ENCODE assay signal across 8 mouse cellular contexts in genomic region chr1:135583678-135584515, GRCm38 (mm10). TPM values are rescaled to one million over a fixed set of nuclear protein-coding genes. Genes with fewer than 3 reads are reported as not detected.
A peak's percentile ranks its signal among the peaks of the same experiment; 100 is the strongest.
DNase-seq lines count a peak whose midpoint lies in the region; ATAC-seq and TF ChIP-seq lines count a peak whose summit lies in the region.

No protein-coding gene starts in this region.

- no peak for TF ChIP-seq POLR2A in heart, adult 2 months (IDR thresholded peaks at IDR 0.05; ENCODE audit: insufficient read depth, low read depth, low read length)
- no peak for TF ChIP-seq POLR2A in thymus, adult 2 months (IDR thresholded peaks at IDR 0.05; ENCODE audit: control insufficient read depth, extremely low read depth, insufficient read depth, low read length, poor library complexity)

- no peak for TF ChIP-seq CTCF in heart, adult 2 months (IDR thresholded peaks at IDR 0.05)
- TF ChIP-seq CTCF in thymus, adult 2 months (IDR thresholded peaks at IDR 0.05; ENCODE audit: borderline replicate concordance, control insufficient read depth, extremely low read depth, insufficient read depth, low read length, poor library complexity): no peak

- H3K4me1 ChIP-seq in neural tube, embryonic 11.5 days (ENCODE audit: control insufficient read depth, insufficient read depth, low read length): peaks cover 42% of the 10 kb centered on the region
- peaks cover 8% of the 10 kb centered on the region for H3K4me1 ChIP-seq in heart, adult 2 months (ENCODE audit: control insufficient read depth, insufficient read depth, low read length)
- H3K4me1 ChIP-seq in kidney, embryonic 16.5 days (ENCODE audit: insufficient read depth, low read length): peaks cover 40% of the 10 kb centered on the region
- H3K4me1 ChIP-seq in midbrain, embryonic 14.5 days (ENCODE audit: control insufficient read depth, insufficient read depth, low read length): peaks cover 62% of the 10 kb centered on the region
- H3K4me1 ChIP-seq in thymus, adult 2 months (replicated peaks; ENCODE audit: control insufficient read depth, insufficient read depth, low read length): no peaks in the 10 kb centered on the region

- ATAC-seq in neural tube, embryonic 11.5 days (ENCODE audit: insufficient read depth, low FRiP score, low TSS enrichment): no peak; the same call in 1 of the 2 replicates
- ATAC-seq in kidney, embryonic 16.5 days (ENCODE audit: low FRiP score, low TSS enrichment): no peak
- ATAC-seq in midbrain, embryonic 14.5 days (ENCODE audit: low FRiP score, low TSS enrichment): peak; percentile 0; the same call in 1 of the 2 replicates

- 2% methylated on average over 21 of the region's 21 CpGs for WGBS in neural tube, embryonic 11.5 days
- 11% methylated on average over 21 of the region's 21 CpGs for WGBS in heart, adult 2 months
- 10% methylated on average over 21 of the region's 21 CpGs for WGBS in kidney, embryonic 16.5 days
- under 1% methylated on average over 21 of the region's 21 CpGs for WGBS in midbrain, embryonic 14.5 days
- WGBS in thymus, adult 2 months: 85% methylated on average over 21 of the region's 21 CpGs

- H3K4me2 ChIP-seq in neural tube, embryonic 11.5 days (ENCODE audit: low read depth): peak overlapping the region; percentile 85
- peak overlapping the region; percentile 92 for H3K4me2 ChIP-seq in kidney, embryonic 16.5 days (replicated peaks; ENCODE audit: low read depth, low read length)
- H3K4me2 ChIP-seq in midbrain, embryonic 14.5 days (ENCODE audit: low read length): peak overlapping the region; percentile 85

- no peak for DNase-seq in neural tube, embryonic 11.5 days (ENCODE audit: low spot score)
- no peak for DNase-seq in neural tube, embryonic 10.5 days (ENCODE audit: extremely low spot score, low spot score)
- DNase-seq in heart, adult 2 months: peak; percentile 61 to 69
- DNase-seq in midbrain, embryonic 14.5 days: no peak
- DNase-seq in thymus, adult 2 months: no peak
- DNase-seq in left cerebral cortex, adult 18-20 months (ENCODE audit: low spot score in 2 of 2): no peak
- no peak for DNase-seq in urinary bladder, postnatal 4 days (ENCODE audit: low spot score in 2 of 2)

- H3K27me3 ChIP-seq in neural tube, embryonic 11.5 days (ENCODE audit: control insufficient read depth, insufficient read depth, low read length): no peaks in the 10 kb centered on the region
- H3K27me3 ChIP-seq in heart, adult 2 months (ENCODE audit: control insufficient read depth, insufficient read depth, low read length): no peaks in the 10 kb centered on the region
- no peaks in the 10 kb centered on the region for H3K27me3 ChIP-seq in kidney, embryonic 16.5 days (ENCODE audit: insufficient read depth, low read length)
- H3K27me3 ChIP-seq in midbrain, embryonic 14.5 days (ENCODE audit: control insufficient read depth, insufficient read depth, low read length): no peaks in the 10 kb centered on the region
- H3K27me3 ChIP-seq in thymus, adult 2 months (ENCODE audit: control insufficient read depth, insufficient read depth, low read length): no peaks in the 10 kb centered on the region; the same call in 1 of the 2 replicates

- no peak for TF ChIP-seq EP300 in heart, adult 2 months (IDR thresholded peaks at IDR 0.05; ENCODE audit: insufficient read depth, low read depth, low read length)

- no peaks in the 10 kb centered on the region for H3K36me3 ChIP-seq in neural tube, embryonic 11.5 days (ENCODE audit: control insufficient read depth, insufficient read depth, low read length)
- no peaks in the 10 kb centered on the region for H3K36me3 ChIP-seq in heart, adult 2 months (ENCODE audit: control insufficient read depth, insufficient read depth, low read length)
- H3K36me3 ChIP-seq in kidney, embryonic 16.5 days (ENCODE audit: insufficient read depth, low read length): no peaks in the 10 kb centered on the region
- no peaks in the 10 kb centered on the region for H3K36me3 ChIP-seq in midbrain, embryonic 14.5 days (ENCODE audit: control insufficient read depth, insufficient read depth, low read length)
- no peaks in the 10 kb centered on the region for H3K36me3 ChIP-seq in thymus, adult 2 months (ENCODE audit: control insufficient read depth, insufficient read depth, low read length)

- peak overlapping the region; percentile 62 for H3K9ac ChIP-seq in neural tube, embryonic 11.5 days (ENCODE audit: low read length)
- peak overlapping the region; percentile 52 for H3K9ac ChIP-seq in heart, adult 2 months (ENCODE audit: low read depth, low read length)
- peak overlapping the region; percentile 60 for H3K9ac ChIP-seq in kidney, embryonic 16.5 days (replicated peaks; ENCODE audit: low read length)
- H3K9ac ChIP-seq in midbrain, embryonic 14.5 days (replicated peaks; ENCODE audit: low read length): peak overlapping the region; percentile 88

- peak overlapping the region; percentile 57 for H3K4me3 ChIP-seq in neural tube, embryonic 11.5 days (ENCODE audit: low read depth, low read length)
- peak overlapping the region; percentile 56 for H3K4me3 ChIP-seq in heart, adult 2 months
- peak overlapping the region; percentile 54 for H3K4me3 ChIP-seq in kidney, embryonic 16.5 days (ENCODE audit: low read length)
- H3K4me3 ChIP-seq in midbrain, embryonic 14.5 days (replicated peaks; ENCODE audit: low read depth, low read length): peak overlapping the region; percentile 74
- H3K4me3 ChIP-seq in thymus, adult 2 months (ENCODE audit: control insufficient read depth, insufficient read depth, low read length): no peak overlapping the region

- intact Hi-C loops in heart, adult 2 months (cut with DNase I): loop anchor here (2.0 kb wide), 2 partner anchors 35 to 47 kb away; no protein-coding TSS in a partner anchor

- H3K27ac ChIP-seq in neural tube, embryonic 11.5 days (ENCODE audit: low read depth, low read length): peak overlapping the region; percentile 40; the same call in 1 of the 2 replicates
- H3K27ac ChIP-seq in heart, adult 2 months: peak overlapping the region; percentile 59
- peak overlapping the region; percentile 61 for H3K27ac ChIP-seq in kidney, embryonic 16.5 days (ENCODE audit: low read length)
- peak overlapping the region; percentile 93 for H3K27ac ChIP-seq in midbrain, embryonic 14.5 days (replicated peaks; ENCODE audit: low read depth, low read length)
- H3K27ac ChIP-seq in thymus, adult 2 months (ENCODE audit: control insufficient read depth, insufficient read depth, low read length): no peak overlapping the region

- H3K9me3 ChIP-seq in neural tube, embryonic 11.5 days (ENCODE audit: control insufficient read depth, low read length): no peaks in the 10 kb centered on the region
- no peaks in the 10 kb centered on the region for H3K9me3 ChIP-seq in kidney, embryonic 16.5 days (ENCODE audit: low read length)
- no peaks in the 10 kb centered on the region for H3K9me3 ChIP-seq in midbrain, embryonic 14.5 days (ENCODE audit: control insufficient read depth, low read length)

- H3K79me2 ChIP-seq in heart, adult 2 months (replicated peaks; ENCODE audit: control insufficient read depth, insufficient read depth, low read length): no peaks in the 10 kb centered on the region

RNA-seq across cellular contexts. Expression of gene Nav1, which starts 23.2 kb away (rescaled TPM):
- polyA plus RNA-seq in neural tube, embryonic 11.5 days (2014; fragmentation: Nextera tagmentation; extraction: Ambion mirVana): 18.1 and 20.0 TPM in 2 replicates
- total RNA-seq in heart, adult 2 months (2021): 10 to 100 TPM; 19.1 to 20.7 TPM
- polyA plus RNA-seq in heart, adult 2 months (2012; rRNA removed): 15.2 and 16.8 TPM in 2 replicates
- 12.2 and 16.8 TPM in 2 replicates for polyA plus RNA-seq in kidney, embryonic 16.5 days (2015; fragmentation: Nextera tagmentation; extraction: Ambion mirVana)
- 48.2 and 56.3 TPM in 2 replicates for polyA plus RNA-seq in midbrain, embryonic 14.5 days (2014; fragmentation: Nextera tagmentation; extraction: Ambion mirVana)
- 8.0 and 8.7 TPM in 2 replicates for polyA plus RNA-seq in thymus, adult 2 months (2012; rRNA removed)
- 10 to 100 TPM; 42.5 to 48.0 TPM for total RNA-seq in left cerebral cortex, adult 18-20 months (2021)

Comparison
In these comparisons a context has a peak if more than half of its experiments do, and no peak if none do; other contexts are left out.
1. DNase-seq: peak in heart, adult 2 months (2 of 2); none in neural tube, embryonic 11.5 days (single experiment), neural tube, embryonic 10.5 days (single experiment), midbrain, embryonic 14.5 days (single experiment), thymus, adult 2 months (single experiment), left cerebral cortex, adult 18-20 months (0 of 2) and urinary bladder, postnatal 4 days (0 of 2).
2. Peak in every context shown above with its lines, with median percentiles within 50 percentile points of each other: H3K4me2 ChIP-seq and H3K9ac ChIP-seq.